Mouse (Mus musculus) heart, embryonic 15.5 days (tissue): ENCODE measurements around the gene Mapkap1. TPM values are rescaled to one million over a fixed set of nuclear protein-coding genes. Genes with fewer than 3 reads are reported as not detected.
A peak's percentile ranks its signal among the peaks of the same experiment; 100 is the strongest.

Experiments
- ATAC-seq: fragments of 200-750 bp; cut with Nextera tagmentation; replicated peaks from 2 replicates; pipeline ENCODE4 v1.8.0; 2017; ENCODE audit warnings: low read depth, moderate TSS enrichment; ENCODE audit not compliant: insufficient number of reproducible peaks, insufficient read depth, low FRiP score
- H3K27ac ChIP-seq: fragments of 300-500 bp; sonication (generic); 2 replicates; pipeline ENCODE4 v1.5.1; 2015; ENCODE audit warnings: mild to moderate bottlenecking, inconsistent platforms
- H3K27me3 ChIP-seq: fragments of 300-500 bp; sonication (generic); 2 replicates; pipeline ENCODE4 v1.6.1; 2015; ENCODE audit warnings: inconsistent platforms
- H3K36me3 ChIP-seq: fragments of 300-500 bp; sonication (generic); 2 replicates; pipeline ENCODE4 v1.6.1; 2015; ENCODE audit warnings: mild to moderate bottlenecking, inconsistent platforms
- H3K4me1 ChIP-seq: fragments of 300-500 bp; sonication (generic); replicated peaks from 2 replicates; pipeline ENCODE4 v1.6.1; 2015; ENCODE audit warnings: inconsistent platforms
- H3K4me2 ChIP-seq: fragments of 300-500 bp; sonication (generic); 2 replicates; pipeline ENCODE4 v1.6.1; 2015; ENCODE audit warnings: inconsistent platforms, mild to moderate bottlenecking, moderate library complexity
- H3K4me3 ChIP-seq: fragments of 300-500 bp; sonication (generic); 2 replicates; pipeline ENCODE4 v1.5.1; 2015; ENCODE audit warnings: mild to moderate bottlenecking, inconsistent platforms
- H3K9ac ChIP-seq: fragments of 300-500 bp; sonication (generic); 2 replicates; pipeline ENCODE4 v1.6.1; 2015; ENCODE audit warnings: mild to moderate bottlenecking, inconsistent platforms
- H3K9me3 ChIP-seq: fragments of 300-500 bp; sonication (generic); replicated peaks from 2 replicates; pipeline ENCODE4 v1.6.1; 2016; ENCODE audit warnings: inconsistent platforms
- WGBS: fragments of 180-500 bp; shearing (Covaris S2); methylation state at CpG from one replicate; pipeline ENCODE4 v1.1.7; 2015; ENCODE audit warnings: mixed read lengths; 5-methylcytosine and 5-hydroxymethylcytosine counted together
- polyA plus RNA-seq: library from polyadenylated mRNA; unstranded; fragments of >200 nt; fragmentation: Nextera tagmentation; extraction: Ambion mirVana; gene quantifications from 2 replicates; pipeline ENCODE4 v1.2.1, GENCODE M21; 2015

Mapkap1 gene
- polyA plus RNA-seq, result 65.2 and 67.0 TPM in 2 replicates

DNA sequence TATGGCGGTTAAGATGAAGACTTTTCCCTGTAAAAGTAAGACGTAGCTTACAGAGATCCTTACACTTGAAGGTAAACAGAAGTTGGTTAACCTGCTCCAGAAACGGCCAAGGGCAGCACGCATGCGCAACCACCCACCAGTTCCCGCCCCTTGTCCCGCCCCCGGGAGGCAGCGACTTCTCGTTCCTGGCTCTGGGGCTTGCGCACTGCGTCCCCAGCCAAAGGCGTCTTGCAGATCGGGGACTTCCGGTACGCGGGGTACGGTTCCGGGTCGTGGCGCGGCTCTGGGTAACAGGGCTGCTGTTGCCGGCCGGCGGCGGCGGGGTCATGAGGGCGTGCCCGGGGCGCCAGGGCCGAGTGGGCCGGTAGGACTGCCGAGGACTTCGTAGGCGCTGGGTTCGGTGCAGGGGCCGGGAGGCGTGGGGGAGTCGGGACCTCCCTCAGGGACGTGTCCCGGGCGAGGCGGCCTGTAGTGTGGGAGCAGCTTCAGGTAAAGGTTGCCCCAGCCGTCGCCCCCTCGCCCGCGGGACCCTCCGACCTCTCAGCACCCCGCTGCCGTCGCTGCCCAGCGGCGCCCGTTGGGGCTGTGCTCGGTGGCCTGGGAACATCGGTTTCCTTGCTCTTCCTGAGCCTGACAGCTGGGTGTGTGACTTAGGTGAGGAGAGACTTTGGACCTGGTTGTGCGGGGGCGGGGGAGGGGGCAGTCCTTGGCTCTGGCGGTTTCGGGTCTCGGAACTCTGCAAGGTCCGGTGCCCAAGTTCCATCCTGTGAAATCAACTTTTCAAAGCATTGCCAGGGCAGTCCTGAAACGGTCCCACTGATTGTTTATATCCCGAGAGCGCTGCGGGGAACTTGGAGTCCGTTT lies at the start of gene Mapkap1:
Gene Mapkap1 (plus strand): TSS at position 171 of the 864 bp plus-strand sequence.
- H3K27ac ChIP-seq, result no peak within 1 kb of the TSS
- H3K36me3 ChIP-seq, result no peaks in the 10 kb centered on the region
- no peaks in the 10 kb centered on the region for H3K27me3 ChIP-seq
- no peaks in the 10 kb centered on the region for H3K9me3 ChIP-seq
- peak within 1 kb of the TSS; percentile 67 for H3K4me2 ChIP-seq
- peak within 1 kb of the TSS; percentile 87 for H3K9ac ChIP-seq
- peak; percentile 96 for ATAC-seq
- peak within 1 kb of the TSS; percentile 88 for H3K4me3 ChIP-seq
- peaks cover 24% of the 10 kb centered on the region for H3K4me1 ChIP-seq
- WGBS, result under 1% methylated on average over 65 of the region's 68 CpGs

DNA sequence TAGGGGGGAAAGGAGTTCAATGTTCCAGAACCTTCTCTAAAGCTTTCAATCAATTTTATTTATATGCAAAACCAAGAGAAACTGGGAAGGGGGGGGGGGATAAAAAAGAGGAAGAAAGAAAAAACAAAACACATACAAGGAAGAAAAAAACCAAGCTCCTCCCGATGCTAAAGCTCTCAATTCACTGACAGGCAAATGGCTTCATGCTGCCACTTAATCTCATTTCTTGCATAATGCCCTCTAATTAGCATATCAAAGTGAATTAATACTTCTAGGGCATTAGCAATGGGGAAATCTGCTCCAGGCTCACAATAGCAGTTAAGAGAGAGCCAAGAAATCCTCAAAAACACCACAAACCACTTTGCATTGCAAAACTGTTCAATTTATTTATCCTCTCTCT lies 42.9 kb upstream of the Mapkap1 start:
- Histone ChIP-seq H3K27me3 (no peaks in the 10 kb centered on the region), H3K9me3 (no peaks in the 10 kb centered on the region), H3K27ac (no peak overlapping the region), H3K4me1 (peaks cover 21% of the 10 kb centered on the region), H3K4me2 (no peak overlapping the region), H3K4me3 (no peak overlapping the region), H3K36me3 (no peaks in the 10 kb centered on the region), H3K9ac (no peak overlapping the region)
- ATAC-seq, result no peak
- WGBS, result 27% methylated on average over 1 of the region's 1 CpGs

- no peaks in the 10 kb centered on the region for H3K27me3 ChIP-seq
- H3K4me2 ChIP-seq, result no peak overlapping the region
- no peak overlapping the region for H3K27ac ChIP-seq
- no peak overlapping the region for H3K4me3 ChIP-seq
- ATAC-seq, result no peak
- H3K36me3 ChIP-seq, result no peaks in the 10 kb centered on the region
- WGBS, result 82% methylated on average over 2 of the region's 2 CpGs
- no peaks in the 10 kb centered on the region for H3K9me3 ChIP-seq
- H3K9ac ChIP-seq, result no peak overlapping the region
- H3K4me1 ChIP-seq, result peaks cover 14% of the 10 kb centered on the region
Observed at GRCm38 (mm10) chr2:34367024-34367423, 39.5 kb upstream of the Mapkap1 start.

DNA sequence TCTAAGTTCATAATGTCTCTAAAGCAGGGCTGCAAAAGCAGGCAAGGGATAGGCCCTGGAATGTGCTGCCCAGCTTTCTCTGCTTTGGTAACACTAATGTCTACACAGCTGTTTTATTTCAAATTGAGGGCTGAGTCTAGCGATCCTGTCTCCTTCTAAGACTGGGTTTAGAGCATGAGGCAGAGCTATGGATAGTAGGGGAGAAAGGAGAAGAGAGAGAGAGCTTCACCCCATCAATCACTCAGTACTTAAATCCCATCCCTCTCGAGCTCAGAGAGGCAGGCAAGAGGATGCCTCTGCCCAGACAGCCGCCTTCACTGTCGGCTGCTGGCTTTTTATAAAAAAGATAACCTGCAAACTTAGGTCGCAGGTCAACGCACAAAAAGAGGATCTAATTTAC lies 38.2 kb upstream of the Mapkap1 start:
- Histone ChIP-seq H3K36me3 (no peaks in the 10 kb centered on the region), H3K9me3 (no peaks in the 10 kb centered on the region), H3K9ac (no peak overlapping the region), H3K27ac (no peak overlapping the region), H3K4me1 (peaks cover 22% of the 10 kb centered on the region), H3K27me3 (no peaks in the 10 kb centered on the region), H3K4me2 (peak overlapping the region; percentile 7; the same call in 1 of the 2 replicates), H3K4me3 (no peak overlapping the region)
- ATAC-seq, result no peak
- 25% methylated on average over 6 of the region's 6 CpGs for WGBS

- Histone ChIP-seq H3K36me3 (no peaks in the 10 kb centered on the region), H3K4me1 (peaks cover 28% of the 10 kb centered on the region), H3K9me3 (no peaks in the 10 kb centered on the region), H3K27ac (0 out of 2 replicates have a peak overlapping the region, but pooled peaks have one; percentile 4), H3K9ac (peak overlapping the region; percentile 95), H3K4me2 (peak overlapping the region; percentile 94), H3K4me3 (peak overlapping the region; percentile 92), H3K27me3 (no peaks in the 10 kb centered on the region)
- ATAC-seq, result no peak
- 15% methylated on average over 7 of the region's 7 CpGs for WGBS
Observed at GRCm38 (mm10) chr2:34370349-34370724, 36.2 kb upstream of the Mapkap1 start.

- peak overlapping the region; percentile 95 for H3K9ac ChIP-seq
- H3K27me3 ChIP-seq, result no peaks in the 10 kb centered on the region
- no peaks in the 10 kb centered on the region for H3K9me3 ChIP-seq
- H3K4me1 ChIP-seq, result peaks cover 28% of the 10 kb centered on the region
- peak overlapping the region; percentile 94 for H3K4me2 ChIP-seq
- H3K36me3 ChIP-seq, result no peaks in the 10 kb centered on the region
- H3K4me3 ChIP-seq, result peak overlapping the region; percentile 92
- ATAC-seq, result no peak
- H3K27ac ChIP-seq, result peak overlapping the region; percentile 98
- 1% methylated on average over 42 of the region's 42 CpGs for WGBS
Observed at GRCm38 (mm10) chr2:34370725-34371440, 35.7 kb upstream of the Mapkap1 start.

- Histone ChIP-seq H3K36me3 (no peaks in the 10 kb centered on the region), H3K4me1 (peaks cover 28% of the 10 kb centered on the region), H3K27me3 (no peaks in the 10 kb centered on the region), H3K9ac (peak overlapping the region; percentile 95), H3K4me3 (peak overlapping the region; percentile 92), H3K9me3 (no peaks in the 10 kb centered on the region), H3K4me2 (peak overlapping the region; percentile 94), H3K27ac (peak overlapping the region; percentile 98)
- peak; percentile 51 for ATAC-seq
- WGBS, result under 1% methylated on average over 69 of the region's 118 CpGs
Observed at GRCm38 (mm10) chr2:34371441-34372304, 34.9 kb upstream of the Mapkap1 start.

GRCm38 (mm10) chr2:34372305-34373301 lies 34.0 kb upstream of the Mapkap1 start, which contains the start of gene Pbx3:
Gene Pbx3, minus strand, starts transcription at chr2:34373142.
- H3K27ac ChIP-seq, result peak within 1 kb of the TSS; percentile 98

DNA sequence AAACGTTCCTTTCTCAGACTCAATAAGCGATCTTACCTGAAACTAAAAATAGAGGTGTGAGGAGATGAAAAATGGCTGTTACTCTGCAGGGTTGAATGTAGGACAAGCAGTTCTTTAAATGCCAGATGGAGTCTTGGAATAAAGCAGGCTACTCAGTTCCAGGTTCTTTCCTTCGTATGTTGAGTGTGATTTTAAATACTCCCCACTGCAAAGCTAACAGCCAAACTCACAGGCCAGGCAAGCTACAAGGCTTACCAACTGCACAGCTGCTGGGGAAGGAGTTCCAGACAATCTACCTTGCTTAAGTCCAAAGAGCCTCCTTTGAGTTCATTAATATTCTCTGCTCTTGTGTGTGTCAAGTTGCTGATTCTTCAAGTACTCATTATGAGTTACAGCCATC lies 32.7 kb upstream of the Mapkap1 start:
- no peaks in the 10 kb centered on the region for H3K9me3 ChIP-seq
- H3K27ac ChIP-seq, result no peak overlapping the region
- H3K4me1 ChIP-seq, result peaks cover 21% of the 10 kb centered on the region
- no peaks in the 10 kb centered on the region for H3K36me3 ChIP-seq
- H3K27me3 ChIP-seq, result no peaks in the 10 kb centered on the region
- ATAC-seq, result no peak
- peak overlapping the region; percentile 94; the same call in 1 of the 2 replicates for H3K4me2 ChIP-seq
- WGBS, result 43% methylated on average over 3 of the region's 3 CpGs
- H3K9ac ChIP-seq, result no peak overlapping the region
- H3K4me3 ChIP-seq, result no peak overlapping the region

More at GRCm38 (mm10) chr2:34372305-34373301, 34.0 kb upstream of the Mapkap1 start, which contains the start of gene Pbx3:
- Histone ChIP-seq H3K27me3 (no peaks in the 10 kb centered on the region), H3K4me2 (peak within 1 kb of the TSS; percentile 94), H3K4me3 (peak within 1 kb of the TSS; percentile 92), H3K36me3 (no peaks in the 10 kb centered on the region), H3K9ac (peak within 1 kb of the TSS; percentile 95), H3K4me1 (peaks cover 28% of the 10 kb centered on the region), H3K9me3 (no peaks in the 10 kb centered on the region)
- ATAC-seq, result peak; percentile 91
- under 1% methylated on average over 86 of the region's 102 CpGs for WGBS

- Histone ChIP-seq H3K9ac (no peak overlapping the region), H3K4me3 (no peak overlapping the region), H3K4me1 (peaks cover 21% of the 10 kb centered on the region), H3K4me2 (no peak overlapping the region), H3K9me3 (no peaks in the 10 kb centered on the region), H3K27ac (no peak overlapping the region), H3K27me3 (no peaks in the 10 kb centered on the region), H3K36me3 (no peaks in the 10 kb centered on the region)
- WGBS, result 76% methylated on average over 2 of the region's 2 CpGs
- ATAC-seq, result no peak
Observed at GRCm38 (mm10) chr2:34374349-34374748, 32.2 kb upstream of the Mapkap1 start.
